Mouse (Mus musculus) myocyte (in vitro differentiated cells): ENCODE results near the gene Hmcn2. TPM values are rescaled to one million over a fixed set of nuclear protein-coding genes. Genes with fewer than 3 reads are reported as not detected.

Experiments used
- H3K27me3 ChIP-seq: one replicate; pipeline ENCODE4 v1.6.1; 2011; ENCODE audit not compliant: control insufficient read depth, insufficient read depth, insufficient read length
- H3K36me3 ChIP-seq: one replicate; pipeline ENCODE4 v1.6.1; 2011; ENCODE audit not compliant: control insufficient read depth, insufficient read depth
- H3K4me2 ChIP-seq: one replicate; pipeline ENCODE4 v1.6.1; 2011; ENCODE audit warnings: low read depth, control low read depth
- H3K4me3 ChIP-seq: one replicate; pipeline ENCODE4 v1.5.1; 2011; ENCODE audit warnings: mild to moderate bottlenecking, control low read depth, moderate library complexity
- H3K79me2 ChIP-seq: one replicate; pipeline ENCODE4 v1.6.1; 2011; ENCODE audit not compliant: control insufficient read depth, insufficient read depth
- H3ac ChIP-seq: one replicate; pipeline ENCODE4 v1.6.1; 2011; ENCODE audit not compliant: control insufficient read depth, insufficient read length
- CEBPB ChIP-seq: IDR thresholded peaks from 2 replicates; pipeline ENCODE4 v1.6.1; 2011; ENCODE audit warnings: mild to moderate bottlenecking, moderate library complexity; ENCODE audit not compliant: poor library complexity, insufficient read depth, severe bottlenecking
- E2F4 ChIP-seq: IDR thresholded peaks from one replicate; pipeline ENCODE4 v1.6.1; 2011; ENCODE audit warnings: mild to moderate bottlenecking, control low read depth, moderate library complexity; ENCODE audit not compliant: insufficient read depth
- MAX ChIP-seq: IDR thresholded peaks from one replicate; pipeline ENCODE4 v1.6.1; 2011; ENCODE audit warnings: low read depth, mild to moderate bottlenecking, control low read depth
- MYOD1 ChIP-seq, 3 experiments: IDR thresholded peaks; one replicate each; pipeline ENCODE4 v1.6.1; 2011; ENCODE audit warnings: control low read depth in 2 of 3, low read depth in 2 of 3, mild to moderate bottlenecking in 2 of 3, moderate library complexity in 1 of 3; ENCODE audit not compliant: insufficient read length in 2 of 3, control insufficient read depth in 1 of 3
- MYOG ChIP-seq, 3 experiments: IDR thresholded peaks; one replicate each; pipeline ENCODE4 v1.6.1; 2011; ENCODE audit warnings: control low read depth in 2 of 3, low read depth in 2 of 3, mild to moderate bottlenecking in 2 of 3; ENCODE audit not compliant: insufficient read length in 2 of 3, control insufficient read depth in 1 of 3, insufficient read depth in 1 of 3
- POLR2A ChIP-seq: IDR thresholded peaks from one replicate; pipeline ENCODE4 v1.6.1; 2011; ENCODE audit warnings: low read depth, mild to moderate bottlenecking, control low read depth, moderate library complexity; ENCODE audit not compliant: insufficient read length
- POLR2AphosphoS2 ChIP-seq: IDR thresholded peaks from one replicate; pipeline ENCODE4 v1.6.1; 2011; ENCODE audit warnings: low read depth, control low read depth; ENCODE audit not compliant: insufficient read length
- REST ChIP-seq: IDR thresholded peaks from one replicate; pipeline ENCODE4 v1.6.1; 2011; ENCODE audit warnings: mild to moderate bottlenecking, control low read depth, moderate library complexity; ENCODE audit not compliant: insufficient read depth, insufficient read length
- SRF ChIP-seq: IDR thresholded peaks from one replicate; pipeline ENCODE4 v1.6.1; 2011; ENCODE audit warnings: low read depth; ENCODE audit not compliant: control insufficient read depth, insufficient read length
- TCF12 ChIP-seq: IDR thresholded peaks from one replicate; pipeline ENCODE4 v1.6.1; 2011; ENCODE audit warnings: mild to moderate bottlenecking, control low read depth; ENCODE audit not compliant: poor library complexity, insufficient read depth, severe bottlenecking
- TCF3 ChIP-seq: IDR thresholded peaks from one replicate; pipeline ENCODE4 v1.6.1; 2011; ENCODE audit warnings: low read depth, control low read depth; ENCODE audit not compliant: insufficient read length
- USF1 ChIP-seq: IDR thresholded peaks from one replicate; pipeline ENCODE4 v1.6.1; 2011; ENCODE audit warnings: low read depth, mild to moderate bottlenecking, control low read depth, moderate library complexity
- polyA plus RNA-seq: library from polyadenylated mRNA; unstranded; fragments of >200 nt; fragmentation: generic; extraction: Trizol; gene quantifications from one replicate; pipeline ENCODE4 v1.2.1, GENCODE M21; 2012; ENCODE audit warnings: missing spikeins

Gene Hmcn2
- polyA plus RNA-seq, 1 experiment = 2.6 TPM

DNA sequence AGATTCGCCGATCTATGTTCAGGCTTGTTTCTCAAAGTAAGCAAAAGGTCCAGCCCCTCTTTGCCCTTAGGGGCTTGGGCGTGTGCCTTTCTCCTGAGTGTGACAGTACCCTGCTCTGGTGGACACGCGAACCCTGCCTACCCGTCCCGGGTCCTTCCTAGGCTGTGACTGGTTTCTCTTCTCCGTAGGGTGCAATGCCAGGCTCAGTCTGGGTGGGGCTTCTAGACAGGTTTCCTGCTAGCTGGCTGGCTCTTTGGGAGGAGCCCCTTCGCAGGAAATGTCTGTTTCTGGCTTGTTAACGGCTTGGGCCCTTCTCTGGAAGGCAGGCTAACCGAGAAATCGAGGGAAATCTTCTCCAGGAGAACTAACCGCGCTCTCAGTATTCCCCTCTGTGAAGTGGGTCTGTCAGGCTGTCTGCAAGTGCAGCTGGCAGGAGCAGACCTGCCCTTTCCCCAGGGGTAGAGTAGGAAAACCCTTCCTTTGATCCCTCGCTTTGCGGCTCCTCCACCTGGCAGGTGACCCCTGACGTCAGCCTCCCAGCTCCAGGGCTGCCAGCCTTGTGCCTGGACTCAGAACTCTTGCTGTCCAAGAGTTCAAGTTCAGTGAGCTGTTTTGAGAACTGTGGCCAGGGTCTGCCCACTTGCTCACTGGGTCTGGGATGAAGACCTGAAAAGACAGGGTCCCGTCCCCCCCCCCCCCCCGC is 156.6 kb downstream of the Hmcn2 start:
- peak overlapping the region; percentile 40 for H3K4me3 ChIP-seq
- peak overlapping the region; percentile 97 for H3K4me2 ChIP-seq
- no peaks in the 10 kb centered on the region for H3K27me3 ChIP-seq
- H3K79me2 ChIP-seq = no peaks in the 10 kb centered on the region
- H3K36me3 ChIP-seq = no peaks in the 10 kb centered on the region
- H3ac ChIP-seq = peak overlapping the region; percentile 21
- TF ChIP-seq POLR2AphosphoS2 (no peak), POLR2A (peak; percentile 46), TCF12 (no peak)

DNA sequence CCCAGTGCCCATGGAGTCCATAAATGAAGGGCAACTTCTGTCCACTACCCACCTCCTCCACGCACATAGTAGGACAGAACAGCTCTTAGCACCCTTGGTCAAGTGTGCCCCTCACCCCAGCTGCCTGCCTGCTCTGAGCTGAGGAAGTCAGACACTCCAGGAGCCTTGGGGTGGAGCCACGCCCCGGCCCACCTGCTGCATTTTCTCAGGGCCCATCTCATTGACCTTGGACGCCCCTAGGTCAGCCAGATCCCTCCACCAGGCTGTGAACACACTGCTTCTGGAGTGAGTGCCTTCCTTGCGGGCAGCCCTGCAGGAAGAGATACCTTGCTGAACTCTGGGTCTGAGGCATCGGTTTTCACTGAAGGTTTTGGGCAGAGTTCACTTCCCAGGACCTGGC is 157.4 kb downstream of the Hmcn2 start:
- Histone ChIP-seq H3K36me3 (no peaks in the 10 kb centered on the region), H3K79me2 (no peaks in the 10 kb centered on the region), H3K4me2 (peak overlapping the region; percentile 8), H3ac (no peak overlapping the region), H3K4me3 (peak overlapping the region; percentile 40), H3K27me3 (no peaks in the 10 kb centered on the region)
- TF ChIP-seq SRF (no peak), USF1 (no peak), POLR2AphosphoS2 (no peak), E2F4 (no peak), MYOG (IDR thresholded peaks at IDR 0.05; ENCODE audit: control insufficient read depth in 1 of 3, insufficient read depth in 1 of 3, insufficient read length in 2 of 3, low read depth in 2 of 3) (no peak), CEBPB (no peak)

DNA sequence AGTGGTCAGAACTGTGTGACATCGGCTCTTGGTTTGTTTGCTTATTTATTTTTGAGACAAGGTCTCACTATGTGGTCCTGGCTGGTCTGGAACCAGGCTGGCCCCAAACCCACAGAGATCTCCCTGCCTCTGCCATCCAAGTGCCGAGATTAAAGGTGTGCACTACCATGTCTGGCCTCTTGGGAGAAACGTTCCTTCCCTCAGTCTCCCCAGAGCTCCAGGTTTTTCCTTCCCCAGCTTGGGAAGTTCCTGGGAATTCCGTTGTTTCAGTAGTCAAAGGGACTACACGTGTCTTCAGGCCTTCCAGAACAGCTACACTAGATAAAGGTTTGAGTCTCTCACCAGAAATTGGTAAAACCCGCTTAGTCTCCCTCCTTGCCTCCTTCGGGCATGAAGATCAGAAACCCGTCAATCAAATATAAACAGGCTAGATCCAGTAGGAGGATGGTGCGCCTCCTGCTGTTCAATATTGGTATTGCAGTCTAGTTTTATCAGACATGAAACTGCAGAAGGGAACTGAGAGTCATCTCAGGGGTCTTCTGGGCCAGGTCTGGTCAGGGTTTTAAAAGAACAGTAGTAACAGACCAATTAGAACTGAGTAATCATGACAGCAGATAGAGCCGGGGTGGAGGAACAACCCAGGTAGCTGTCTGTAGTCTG is 158.3 kb downstream of the Hmcn2 start:
- Histone ChIP-seq H3K36me3 (no peaks in the 10 kb centered on the region), H3K27me3 (no peaks in the 10 kb centered on the region), H3K79me2 (no peaks in the 10 kb centered on the region), H3K4me2 (no peak overlapping the region), H3K4me3 (no peak overlapping the region), H3ac (no peak overlapping the region)
- TF ChIP-seq POLR2AphosphoS2 = no peak
- TF ChIP-seq USF1 = no peak
- TF ChIP-seq TCF3 = no peak
- TF ChIP-seq MAX = no peak
- TF ChIP-seq MYOD1 (IDR thresholded peaks at IDR 0.05; ENCODE audit: control insufficient read depth in 1 of 3, insufficient read length in 2 of 3, low read depth in 2 of 3) = no peak
- TF ChIP-seq MYOG (IDR thresholded peaks at IDR 0.05; ENCODE audit: control insufficient read depth in 1 of 3, insufficient read depth in 1 of 3, insufficient read length in 2 of 3, low read depth in 2 of 3) = no peak
- no peak for TF ChIP-seq POLR2A
- TF ChIP-seq REST = no peak
- no peak for TF ChIP-seq SRF
- TF ChIP-seq TCF12 = no peak
- no peak for TF ChIP-seq E2F4
- TF ChIP-seq CEBPB = no peak

DNA sequence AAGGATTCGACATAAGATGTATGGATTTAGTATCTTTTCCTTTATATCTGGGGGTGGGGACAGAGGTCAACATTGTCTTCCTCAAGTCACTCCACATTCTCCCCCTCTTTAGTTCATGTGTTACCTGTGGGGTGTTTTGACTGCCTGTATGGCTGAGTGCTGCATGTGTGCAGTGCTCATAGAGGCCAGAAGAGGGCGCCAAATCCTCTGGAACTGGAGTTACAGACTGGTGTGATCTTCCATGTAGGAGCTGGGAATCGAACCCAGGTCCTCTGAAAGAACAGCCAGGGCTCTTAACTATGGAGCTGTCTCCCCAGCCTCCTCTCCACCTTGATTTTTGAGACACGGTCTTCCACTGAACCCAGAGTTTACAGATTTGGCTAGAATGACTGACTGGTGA is 159.7 kb downstream of the Hmcn2 start:
- Histone ChIP-seq H3K27me3 (no peaks in the 10 kb centered on the region), H3K79me2 (no peaks in the 10 kb centered on the region), H3K36me3 (no peaks in the 10 kb centered on the region), H3K4me3 (no peak overlapping the region), H3ac (no peak overlapping the region), H3K4me2 (no peak overlapping the region)
- no peak for TF ChIP-seq TCF3
- TF ChIP-seq POLR2AphosphoS2 = no peak
- no peak for TF ChIP-seq E2F4
- no peak for TF ChIP-seq POLR2A

DNA sequence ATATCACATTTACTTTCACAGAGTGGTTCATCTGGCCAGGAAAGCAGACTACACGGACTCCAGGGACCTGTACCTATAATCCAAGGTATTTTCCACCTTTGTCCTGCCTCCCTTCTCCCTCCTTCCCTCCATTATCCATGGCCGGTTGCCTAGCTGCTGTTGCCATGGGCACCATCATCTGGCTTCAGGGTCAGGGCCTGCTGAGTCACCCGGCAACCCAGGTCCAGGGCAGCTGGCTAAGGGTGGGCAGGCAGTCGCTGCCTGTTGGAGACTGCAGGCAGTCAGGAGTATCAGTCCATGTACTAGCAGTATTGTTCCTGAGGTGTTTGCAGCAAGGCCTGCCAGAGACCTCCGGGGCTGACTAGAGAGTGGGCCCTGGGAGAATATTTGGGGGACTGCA is 160.5 kb downstream of the Hmcn2 start:
- no peak for TF ChIP-seq E2F4
- TF ChIP-seq MAX = no peak
- TF ChIP-seq MYOD1 (IDR thresholded peaks at IDR 0.05; ENCODE audit: control insufficient read depth in 1 of 3, insufficient read length in 2 of 3, low read depth in 2 of 3) = no peak
- no peak for TF ChIP-seq SRF
- TF ChIP-seq USF1 = no peak
- TF ChIP-seq CEBPB = no peak
- no peak for TF ChIP-seq MYOG (IDR thresholded peaks at IDR 0.05; ENCODE audit: control insufficient read depth in 1 of 3, insufficient read depth in 1 of 3, insufficient read length in 2 of 3, low read depth in 2 of 3)
- no peak for TF ChIP-seq REST
- TF ChIP-seq TCF12 = no peak
- no peak for TF ChIP-seq TCF3
- no peak for TF ChIP-seq POLR2A
- H3K36me3 ChIP-seq = no peaks in the 10 kb centered on the region
- H3K79me2 ChIP-seq = no peaks in the 10 kb centered on the region
- H3K4me2 ChIP-seq = no peak overlapping the region
- H3K27me3 ChIP-seq = no peaks in the 10 kb centered on the region
- H3ac ChIP-seq = no peak overlapping the region
- no peak overlapping the region for H3K4me3 ChIP-seq
